Mouse (Mus musculus) thymus, adult 2 months (tissue): ENCODE measurements around the gene Rrp1b.

Experiments used
- CTCF ChIP-seq: fragments of 200-500 bp; IDR thresholded peaks from 2 replicates; pipeline ENCODE4 v1.5.1; 2012; ENCODE audit warnings: mild to moderate bottlenecking, control low read depth, low read length, moderate library complexity, borderline replicate concordance; ENCODE audit not compliant: control insufficient read depth, poor library complexity, insufficient read depth; ENCODE audit errors: extremely low read depth
- POLR2A ChIP-seq: fragments of 200-500 bp; IDR thresholded peaks from 2 replicates; pipeline ENCODE4 v1.6.1; 2012; ENCODE audit warnings: mild to moderate bottlenecking, low read length, control low read depth, moderate library complexity; ENCODE audit not compliant: control insufficient read depth, poor library complexity, insufficient read depth; ENCODE audit errors: extremely low read depth

DNA sequence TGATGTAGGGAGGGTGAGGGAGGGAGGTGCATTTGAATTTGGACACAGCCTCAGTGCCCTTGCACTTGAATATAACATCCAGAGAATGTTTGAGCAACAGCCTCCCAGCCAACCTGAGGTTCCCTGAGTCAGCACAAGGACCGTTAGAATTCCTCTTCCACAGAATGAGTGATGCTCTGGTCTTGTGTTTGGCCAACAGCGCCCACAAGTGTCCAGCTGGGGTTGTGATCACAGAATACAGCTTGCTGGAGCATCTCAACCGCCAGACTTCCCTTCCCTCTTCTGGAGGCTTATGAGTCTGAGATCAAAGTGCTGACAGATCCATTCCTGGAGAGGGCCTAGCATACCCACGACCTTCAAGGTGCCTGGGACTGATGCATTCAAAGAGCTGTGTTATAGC, 67.2 kb downstream of the Rrp1b start:
- no peak for TF ChIP-seq POLR2A
- TF ChIP-seq CTCF = no peak
